Mouse (Mus musculus): ENCODE data around the gene Sult1a1. TPM values are rescaled to one million over a fixed set of nuclear protein-coding genes. Genes with fewer than 3 reads are reported as not detected.

Gene Sult1a1
- total and polyA plus RNA-seq, 2 experiments, result 566 to 727 TPM

DNA sequence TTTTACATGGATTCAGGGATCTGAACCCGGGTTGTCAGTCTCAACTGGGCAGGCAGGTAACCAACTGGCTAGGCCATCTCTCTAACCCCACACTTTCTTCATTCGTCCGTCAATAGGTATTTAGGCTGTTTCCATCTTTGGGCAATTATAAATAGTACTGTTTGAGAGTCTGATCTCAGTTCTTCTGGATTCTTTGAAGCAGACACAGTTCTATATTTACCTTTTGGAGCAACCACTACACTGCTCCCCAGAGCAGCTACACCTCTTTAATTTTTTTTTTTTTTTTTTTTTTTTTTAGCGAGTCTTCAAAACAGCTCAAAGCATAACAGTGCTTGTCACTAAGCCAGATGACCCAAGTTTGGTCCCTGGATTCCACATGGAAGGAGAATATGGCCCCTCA is 39.4 kb upstream of the Sult1a1 start:
- H3K36me3 ChIP-seq (ENCODE audit: control insufficient read depth, insufficient read depth, low read length), result no peaks in the 10 kb centered on the region
- no peaks in the 10 kb centered on the region for H3K4me1 ChIP-seq (ENCODE audit: control insufficient read depth, insufficient read depth, low read length)
- no peaks in the 10 kb centered on the region for H3K79me2 ChIP-seq (ENCODE audit: control insufficient read depth, insufficient read depth, low read length)
- H3K4me3 ChIP-seq (ENCODE audit: insufficient read depth, low read depth, low read length), result no peak overlapping the region
- no peak overlapping the region for H3K9ac ChIP-seq (ENCODE audit: low read depth, low read length)
- 85% methylated on average over 4 of the region's 4 CpGs for WGBS
- no peak overlapping the region for H3K27ac ChIP-seq (replicated peaks; ENCODE audit: insufficient read depth, low read depth, low read length)
- H3K27me3 ChIP-seq (ENCODE audit: control insufficient read depth, insufficient read depth, low read length), result no peaks in the 10 kb centered on the region
- no peak for DNase-seq (ENCODE audit: extremely low read depth, low read depth, low spot score)
- TF ChIP-seq POLR2A (IDR thresholded peaks at IDR 0.05; ENCODE audit: extremely low read depth, insufficient read depth, low read length), result no peak
- no peak for TF ChIP-seq CTCF (IDR thresholded peaks at IDR 0.05; ENCODE audit: low read depth, low read length)

DNA sequence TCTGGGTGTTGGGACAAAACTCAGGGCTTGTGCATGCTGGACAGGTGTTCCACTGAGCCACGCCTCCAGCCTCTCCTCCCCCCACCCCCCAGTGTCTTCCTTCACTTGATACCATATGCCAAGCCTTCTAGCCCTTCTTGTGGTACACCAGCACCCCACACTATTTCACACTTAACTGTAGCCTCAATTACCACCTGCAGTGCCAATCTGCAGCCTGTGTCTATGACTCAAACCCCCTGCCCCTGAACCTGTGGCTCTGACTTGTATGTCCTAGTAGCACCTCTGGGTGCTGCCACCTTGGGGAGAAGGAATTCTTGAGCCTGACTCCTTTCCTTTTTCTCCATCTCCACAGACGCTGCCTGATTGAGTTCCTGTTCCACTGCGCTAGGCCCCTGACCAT is 35.7 kb upstream of the Sult1a1 start:
- DNase-seq (ENCODE audit: extremely low read depth, low read depth, low spot score), result no peak
- Histone ChIP-seq H3K4me3 (ENCODE audit: insufficient read depth, low read depth, low read length) (no peak overlapping the region), H3K27ac (replicated peaks; ENCODE audit: insufficient read depth, low read depth, low read length) (no peak overlapping the region), H3K27me3 (ENCODE audit: control insufficient read depth, insufficient read depth, low read length) (no peaks in the 10 kb centered on the region), H3K9ac (ENCODE audit: low read depth, low read length) (no peak overlapping the region), H3K36me3 (ENCODE audit: control insufficient read depth, insufficient read depth, low read length) (no peaks in the 10 kb centered on the region), H3K79me2 (ENCODE audit: control insufficient read depth, insufficient read depth, low read length) (no peaks in the 10 kb centered on the region), H3K4me1 (ENCODE audit: control insufficient read depth, insufficient read depth, low read length) (no peaks in the 10 kb centered on the region)
- no peak for TF ChIP-seq CTCF (IDR thresholded peaks at IDR 0.05; ENCODE audit: low read depth, low read length)
- TF ChIP-seq POLR2A (IDR thresholded peaks at IDR 0.05; ENCODE audit: extremely low read depth, insufficient read depth, low read length), result no peak
- 89% methylated on average over 3 of the region's 3 CpGs for WGBS

DNA sequence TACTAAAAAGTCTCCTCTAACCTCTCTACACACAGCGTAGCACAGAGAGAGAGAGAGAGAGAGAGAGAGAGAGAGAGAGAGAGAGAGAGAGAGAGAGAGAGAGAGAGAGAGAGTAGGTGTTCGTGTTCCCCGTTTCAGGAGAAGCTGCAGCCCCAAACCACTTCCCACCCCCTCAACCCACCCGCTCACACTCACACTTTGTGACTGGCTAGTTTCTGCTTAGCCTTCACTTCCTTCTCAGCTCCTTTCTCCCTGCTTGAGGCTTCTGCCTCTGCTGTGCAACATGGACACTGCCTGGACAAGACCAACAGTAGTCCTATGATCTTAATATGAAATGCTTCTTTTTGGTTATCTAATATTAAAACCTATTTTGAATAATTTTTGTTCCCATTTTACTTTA is 34.0 kb upstream of the Sult1a1 start:
- no peaks in the 10 kb centered on the region for H3K4me1 ChIP-seq (ENCODE audit: control insufficient read depth, insufficient read depth, low read length)
- WGBS, result 77% methylated on average over 4 of the region's 4 CpGs
- no peak for DNase-seq (ENCODE audit: extremely low read depth, low read depth, low spot score)

DNA sequence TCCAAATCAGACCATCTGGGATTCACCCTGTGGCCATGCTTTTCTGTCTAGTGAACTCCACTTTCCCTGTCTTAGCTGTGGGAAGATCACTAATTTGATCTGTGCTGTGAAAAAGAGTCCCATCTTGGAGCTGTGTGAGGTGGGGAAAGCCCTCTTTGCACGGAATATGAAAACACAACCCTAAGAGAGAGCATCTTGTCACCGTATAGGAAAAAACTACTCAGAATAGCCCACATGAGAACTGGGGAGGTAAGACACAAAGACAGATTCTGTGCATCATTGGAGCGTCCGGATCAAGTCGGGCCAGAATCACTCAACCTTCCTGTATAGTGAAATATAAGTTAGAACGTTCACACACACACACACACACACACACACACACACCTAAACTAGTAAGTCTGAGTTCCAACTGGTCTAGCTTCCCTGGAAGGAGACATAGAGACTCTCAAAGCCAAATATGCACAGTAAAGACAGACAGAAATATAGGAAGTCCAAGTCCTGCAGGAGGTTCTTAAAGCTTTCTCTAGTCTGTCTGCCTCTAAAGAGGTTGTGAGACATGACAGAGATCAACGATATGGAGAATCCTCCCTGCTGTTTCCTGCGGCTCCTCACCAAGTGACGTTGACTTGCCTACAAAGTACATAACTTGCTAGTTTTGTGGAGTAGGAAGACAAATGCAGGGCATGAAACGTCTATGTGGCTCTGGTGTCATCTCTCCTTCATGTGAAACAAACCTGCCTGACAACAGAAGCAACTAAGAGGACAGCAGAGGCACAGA is 32.1 kb upstream of the Sult1a1 start:
- Histone ChIP-seq H3K4me3 (ENCODE audit: insufficient read depth, low read depth, low read length) (no peak overlapping the region), H3K27ac (replicated peaks; ENCODE audit: insufficient read depth, low read depth, low read length) (no peak overlapping the region), H3K27me3 (ENCODE audit: control insufficient read depth, insufficient read depth, low read length) (peaks cover 8% of the 10 kb centered on the region; the same call in 1 of the 2 replicates), H3K79me2 (ENCODE audit: control insufficient read depth, insufficient read depth, low read length) (no peaks in the 10 kb centered on the region), H3K9ac (ENCODE audit: low read depth, low read length) (no peak overlapping the region), H3K36me3 (ENCODE audit: control insufficient read depth, insufficient read depth, low read length) (no peaks in the 10 kb centered on the region), H3K4me1 (ENCODE audit: control insufficient read depth, insufficient read depth, low read length) (no peaks in the 10 kb centered on the region)
- no peak for TF ChIP-seq CTCF (IDR thresholded peaks at IDR 0.05; ENCODE audit: low read depth, low read length)
- TF ChIP-seq POLR2A (IDR thresholded peaks at IDR 0.05; ENCODE audit: extremely low read depth, insufficient read depth, low read length), result no peak
- no peak for DNase-seq (ENCODE audit: extremely low read depth, low read depth, low spot score)
- WGBS, result 83% methylated on average over 10 of the region's 10 CpGs

More for the DNA sequence above, 34.0 kb upstream of the Sult1a1 start:
- Histone ChIP-seq H3K36me3 (ENCODE audit: control insufficient read depth, insufficient read depth, low read length) (no peaks in the 10 kb centered on the region), H3K79me2 (ENCODE audit: control insufficient read depth, insufficient read depth, low read length) (no peaks in the 10 kb centered on the region), H3K27me3 (ENCODE audit: control insufficient read depth, insufficient read depth, low read length) (no peaks in the 10 kb centered on the region), H3K4me3 (ENCODE audit: insufficient read depth, low read depth, low read length) (no peak overlapping the region), H3K27ac (replicated peaks; ENCODE audit: insufficient read depth, low read depth, low read length) (no peak overlapping the region), H3K9ac (ENCODE audit: low read depth, low read length) (no peak overlapping the region)
- no peak for TF ChIP-seq CTCF (IDR thresholded peaks at IDR 0.05; ENCODE audit: low read depth, low read length)
- no peak for TF ChIP-seq POLR2A (IDR thresholded peaks at IDR 0.05; ENCODE audit: extremely low read depth, insufficient read depth, low read length)

DNA sequence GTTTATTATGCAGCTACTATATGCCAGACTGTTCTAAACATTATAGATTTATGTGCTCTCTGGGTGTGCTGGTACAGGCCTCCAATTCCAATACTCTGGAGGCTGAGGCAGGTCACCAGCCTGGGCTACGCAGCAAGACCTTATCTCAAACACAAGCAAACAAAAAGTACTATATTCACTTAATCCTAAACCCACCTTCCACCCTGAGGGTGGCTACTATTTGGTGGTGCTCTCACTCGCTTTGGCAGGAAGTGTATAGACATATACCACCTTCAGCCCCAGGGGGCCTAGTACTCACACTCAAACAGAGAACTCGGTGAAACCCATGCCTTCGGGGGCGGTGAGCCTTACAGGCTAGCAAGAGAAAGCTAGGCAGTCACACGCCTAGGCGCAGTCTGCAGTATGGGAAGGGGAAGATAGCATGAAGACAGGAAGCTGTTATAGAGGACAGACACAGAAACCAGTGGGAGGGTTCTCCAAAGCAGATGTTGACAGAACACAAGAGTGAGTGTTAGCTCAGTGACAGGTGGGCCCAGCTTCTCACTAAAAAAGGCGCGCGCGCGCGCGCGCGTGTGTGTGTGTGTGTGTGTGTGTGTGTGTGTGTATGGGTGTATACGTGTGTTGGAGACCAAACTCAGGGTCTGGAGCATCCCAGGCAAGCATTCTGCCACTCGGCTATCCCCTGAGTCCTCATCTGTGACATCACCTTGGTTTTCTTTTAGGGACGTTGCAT is 31.4 kb upstream of the Sult1a1 start, which contains the start of gene Coro1a:
TSS of gene Coro1a (minus strand) at position 346 of the 733 bp plus-strand sequence.
- Histone ChIP-seq H3K27me3 (ENCODE audit: control insufficient read depth, insufficient read depth, low read length) (peaks cover 8% of the 10 kb centered on the region; the same call in 1 of the 2 replicates), H3K4me1 (ENCODE audit: control insufficient read depth, insufficient read depth, low read length) (no peaks in the 10 kb centered on the region), H3K9ac (ENCODE audit: low read depth, low read length) (no peak within 1 kb of the TSS), H3K27ac (replicated peaks; ENCODE audit: insufficient read depth, low read depth, low read length) (no peak within 1 kb of the TSS), H3K79me2 (ENCODE audit: control insufficient read depth, insufficient read depth, low read length) (no peaks in the 10 kb centered on the region), H3K4me3 (ENCODE audit: insufficient read depth, low read depth, low read length) (no peak within 1 kb of the TSS), H3K36me3 (ENCODE audit: control insufficient read depth, insufficient read depth, low read length) (no peaks in the 10 kb centered on the region)
- no peak for DNase-seq (ENCODE audit: extremely low read depth, low read depth, low spot score)
- TF ChIP-seq CTCF (IDR thresholded peaks at IDR 0.05; ENCODE audit: low read depth, low read length), result no peak
- TF ChIP-seq POLR2A (IDR thresholded peaks at IDR 0.05; ENCODE audit: extremely low read depth, insufficient read depth, low read length), result no peak
- WGBS, result 85% methylated on average over 19 of the region's 19 CpGs

All from liver, adult 2 months (tissue).